Mouse (Mus musculus) midbrain, embryonic 10.5 days (tissue): ENCODE measurements around the gene Gm3448. TPM values are rescaled to one million over a fixed set of nuclear protein-coding genes. Genes with fewer than 3 reads are reported as not detected.
"Not testable (repeated sequence)": the region's sequence is repeated elsewhere in the genome, so short reads cannot be mapped to it uniquely, and the experiment has no call there.

ENCODE experiments used
- DNase-seq: peaks from one replicate; pipeline ENCODE4 v3.0.0-alpha.2; 2017; ENCODE audit warnings: low spot score
- H3K27ac ChIP-seq: fragments of 300-500 bp; sonication (generic); replicated peaks from 2 replicates; pipeline ENCODE4 v1.5.1; 2016; ENCODE audit warnings: mild to moderate bottlenecking
- H3K27me3 ChIP-seq: fragments of 300-500 bp; sonication (generic); 2 replicates; pipeline ENCODE4 v1.6.1; 2016; ENCODE audit warnings: low read depth, mild to moderate bottlenecking; ENCODE audit not compliant: poor library complexity, severe bottlenecking
- H3K36me3 ChIP-seq: fragments of 300-500 bp; sonication (generic); 2 replicates; pipeline ENCODE4 v1.6.1; 2016; ENCODE audit warnings: mild to moderate bottlenecking, moderate library complexity
- H3K4me1 ChIP-seq: fragments of 300-500 bp; sonication (generic); 2 replicates; pipeline ENCODE4 v1.6.1; 2016
- H3K4me3 ChIP-seq: fragments of 300-500 bp; sonication (generic); 2 replicates; pipeline ENCODE4 v1.5.1; 2016; ENCODE audit warnings: mild to moderate bottlenecking, moderate library complexity
- H3K9me3 ChIP-seq: fragments of 300-500 bp; sonication (generic); replicated peaks from 2 replicates; pipeline ENCODE4 v1.6.1; 2016; ENCODE audit warnings: mild to moderate bottlenecking
- WGBS: fragments of 180-500 bp; shearing (Covaris S2); methylation state at CpG from one replicate; pipeline ENCODE4 v1.1.7; 2016; 5-methylcytosine and 5-hydroxymethylcytosine counted together
- polyA plus RNA-seq: library from polyadenylated mRNA; unstranded; fragments of >200 nt; fragmentation: Nextera tagmentation; extraction: Ambion mirVana; gene quantifications from 2 replicates; pipeline ENCODE4 v1.2.1, GENCODE M21; 2016

Gm3448 gene
- polyA plus RNA-seq, 1 experiment from 2014 or later, result 5.9 TPM

DNA sequence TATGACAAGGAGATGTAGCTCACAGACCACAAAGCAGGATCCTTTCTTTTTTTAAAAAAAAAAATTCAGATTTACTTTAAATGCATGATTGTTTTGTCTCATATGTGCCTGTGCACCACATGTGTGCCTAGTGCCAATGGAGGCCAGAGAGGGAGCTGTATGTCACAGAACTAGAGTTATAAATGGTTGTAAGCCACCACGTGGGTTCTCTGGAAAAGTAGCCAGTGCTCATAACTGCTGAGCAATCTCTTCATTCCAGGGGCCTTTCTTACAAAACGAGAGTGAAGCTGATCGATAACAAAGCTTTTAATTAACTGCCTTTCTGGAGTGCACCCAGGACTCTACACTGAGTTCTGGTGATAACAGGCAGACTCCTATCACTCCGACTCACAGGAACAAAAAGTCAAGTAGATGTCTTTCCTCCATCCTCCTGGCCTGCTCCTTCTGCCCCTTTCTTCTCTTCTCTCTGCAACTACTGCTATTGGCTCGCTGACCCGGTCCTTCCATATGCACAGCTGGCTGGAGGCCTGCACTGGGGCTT lies 72.9 kb downstream of the Gm3448 start:
- not testable (repeated sequence) for H3K4me1 ChIP-seq, H3K36me3 ChIP-seq, H3K27ac ChIP-seq, DNase-seq, H3K4me3 ChIP-seq, H3K9me3 ChIP-seq, H3K27me3 ChIP-seq
- no CpG with 5 or more reads among the region's 6 CpGs for WGBS

DNA sequence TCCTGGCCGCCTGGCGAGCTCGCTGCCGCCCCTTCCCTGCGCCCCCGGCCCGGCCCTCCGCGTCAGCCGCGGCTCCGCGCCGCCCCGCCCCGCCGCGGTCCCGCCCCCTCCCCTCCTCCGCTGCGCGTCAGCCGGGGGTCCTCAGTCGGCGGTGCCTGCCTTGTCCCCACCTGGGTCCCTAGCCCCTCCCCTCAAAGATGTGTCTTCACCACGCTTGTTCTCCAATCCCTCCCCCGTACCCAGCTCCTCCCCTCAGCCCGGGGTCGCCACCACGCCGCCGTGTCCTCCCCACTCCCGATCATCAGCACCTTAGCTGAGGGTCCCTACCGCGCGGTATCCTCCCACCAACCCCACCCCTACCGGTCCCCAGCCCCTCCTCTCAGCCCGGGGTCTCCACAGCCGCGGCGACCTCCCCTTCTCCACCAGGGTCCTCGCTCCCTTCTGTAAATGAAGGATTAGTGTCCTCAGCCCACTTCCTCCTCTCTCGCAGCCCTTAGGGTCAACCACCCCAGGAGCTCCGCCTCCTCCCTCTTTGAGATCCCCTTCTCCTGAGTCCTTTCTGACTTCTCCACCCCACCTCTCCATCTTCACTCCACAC lies 79.7 kb downstream of the Gm3448 start:
- Histone ChIP-seq H3K36me3 (peaks cover 11% of the 10 kb centered on the region; the same call in 1 of the 2 replicates), H3K4me1 (peaks cover 12% of the 10 kb centered on the region)
- H3K4me3 ChIP-seq, H3K9me3 ChIP-seq, H3K27me3 ChIP-seq, H3K27ac ChIP-seq, DNase-seq: not testable (repeated sequence)
- no CpG with 5 or more reads among the region's 44 CpGs for WGBS

DNA sequence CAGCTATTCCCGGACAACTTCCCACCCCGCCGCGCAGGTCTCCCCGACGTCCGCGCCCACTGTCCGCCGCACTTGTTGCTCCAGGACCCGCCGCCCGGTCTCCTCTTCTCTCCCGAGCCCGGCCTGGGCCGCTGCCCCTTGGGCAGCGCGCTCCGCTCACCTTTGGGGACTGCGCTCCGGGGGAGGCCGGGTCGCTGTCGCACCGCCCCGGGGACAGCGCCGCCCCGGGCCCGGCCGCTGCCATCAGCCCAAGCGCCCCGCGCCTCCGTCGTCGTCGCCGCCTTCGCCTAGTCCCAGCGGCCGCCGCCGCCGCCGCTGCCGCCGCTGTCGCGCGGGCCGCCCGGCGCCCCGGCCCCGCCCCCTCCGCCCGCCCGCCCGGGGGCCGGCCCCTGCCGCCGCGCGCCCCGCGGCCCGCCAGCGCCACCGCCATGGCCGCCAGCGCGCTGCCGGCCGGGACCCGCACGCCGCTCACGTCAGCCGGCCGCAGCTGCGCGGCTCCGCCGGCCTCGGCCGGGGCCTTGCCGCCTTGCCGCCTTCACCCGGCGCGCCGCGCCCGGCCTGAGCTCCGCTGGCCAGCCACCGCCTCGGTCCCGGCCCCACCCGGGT lies 80.3 kb downstream of the Gm3448 start, which contains the start of gene Phf10:
Gene Phf10 (minus strand): TSS at position 323 of the 606 bp plus-strand sequence.
- WGBS, result 16% methylated on average over 58 of the region's 100 CpGs
- Histone ChIP-seq H3K4me3 (peak within 1 kb of the TSS; percentile 77), H3K36me3 (peaks cover 14% of the 10 kb centered on the region; the same call in 1 of the 2 replicates), H3K4me1 (peaks cover 12% of the 10 kb centered on the region), H3K27ac (peak within 1 kb of the TSS; percentile 87)
- DNase-seq, result peak; percentile 54
- not testable (repeated sequence) for H3K9me3 ChIP-seq, H3K27me3 ChIP-seq

DNA sequence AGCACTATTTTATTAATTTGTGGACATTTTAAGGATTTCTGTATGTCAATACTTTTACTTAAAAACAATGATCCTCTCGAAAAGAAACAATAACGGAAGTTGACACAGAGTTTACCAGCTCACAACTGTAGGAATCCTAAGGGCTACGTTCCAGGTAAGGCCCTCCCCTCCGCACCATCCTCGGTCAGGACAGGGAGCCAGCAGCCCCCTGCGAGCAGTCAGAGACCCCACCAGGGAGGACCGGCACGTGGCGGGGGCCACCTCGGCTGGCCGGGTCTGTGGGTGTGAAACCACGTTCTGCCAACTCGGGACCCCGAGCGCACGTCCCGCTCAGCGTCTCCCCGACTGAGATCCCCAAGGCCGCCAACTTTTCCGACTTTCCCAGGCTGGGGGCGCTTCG lies 80.8 kb downstream of the Gm3448 start:
- under 1% methylated on average over 20 of the region's 23 CpGs for WGBS
- H3K9me3 ChIP-seq, result no peaks in the 10 kb centered on the region
- H3K27ac ChIP-seq, result peak overlapping the region; percentile 87
- H3K27me3 ChIP-seq, result no peaks in the 10 kb centered on the region
- peaks cover 14% of the 10 kb centered on the region; the same call in 1 of the 2 replicates for H3K36me3 ChIP-seq
- H3K4me3 ChIP-seq, result peak overlapping the region; percentile 77
- H3K4me1 ChIP-seq, result peaks cover 12% of the 10 kb centered on the region
- DNase-seq, result peak; percentile 40

DNA sequence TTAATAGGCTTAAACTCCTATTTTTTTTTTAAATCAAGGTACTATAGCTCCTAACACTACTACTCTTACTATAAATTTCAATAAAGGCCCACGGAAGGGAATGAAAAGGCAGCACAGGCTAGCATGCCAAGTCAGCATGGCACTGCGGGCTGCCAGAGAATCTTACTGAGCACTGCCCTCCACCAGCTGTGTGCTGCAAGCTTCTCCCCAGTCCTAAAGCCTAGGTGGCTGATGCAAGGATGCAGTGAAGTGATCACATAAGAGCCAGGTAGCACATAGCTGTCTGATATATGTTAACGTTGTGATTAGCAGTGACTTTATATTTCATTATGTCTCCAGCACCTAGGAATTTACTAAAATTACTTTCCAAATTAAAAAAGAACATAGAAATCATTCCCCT lies 81.4 kb downstream of the Gm3448 start:
- WGBS, result 34% methylated on average over 3 of the region's 3 CpGs
- Histone ChIP-seq H3K4me1 (peaks cover 12% of the 10 kb centered on the region), H3K27me3 (no peaks in the 10 kb centered on the region), H3K9me3 (no peaks in the 10 kb centered on the region), H3K4me3 (peak overlapping the region; percentile 77), H3K36me3 (peaks cover 14% of the 10 kb centered on the region; the same call in 1 of the 2 replicates), H3K27ac (no peak overlapping the region)
- DNase-seq, result no peak

DNA sequence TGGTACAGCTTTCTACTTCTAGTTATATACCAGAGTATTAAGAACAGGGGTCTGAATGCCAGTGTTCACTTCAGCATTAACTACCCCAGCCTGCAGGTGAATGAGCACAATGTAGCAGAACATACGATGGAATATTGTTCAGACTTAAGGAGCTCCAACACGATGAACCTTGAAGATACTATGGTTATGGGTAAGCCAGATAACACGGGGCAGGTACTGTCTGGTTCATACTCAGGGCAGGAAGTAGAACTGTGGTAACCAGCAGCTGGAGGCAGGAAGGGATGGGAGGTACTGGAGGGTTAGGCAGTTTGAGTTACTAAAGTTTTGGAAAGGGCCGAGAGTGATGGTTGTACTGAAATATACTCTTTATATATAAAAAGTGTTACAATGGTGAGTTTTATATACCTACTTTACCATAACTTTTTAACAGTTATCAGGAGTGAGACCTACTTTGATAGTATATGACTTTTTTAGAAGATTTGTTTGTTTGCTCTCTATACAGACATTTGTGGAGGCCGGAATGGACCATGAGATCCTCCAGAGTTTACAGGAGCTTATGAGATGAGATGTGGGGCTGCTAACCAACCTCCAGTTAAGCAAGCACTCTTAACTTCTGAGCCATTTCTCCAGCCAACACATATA lies 82.5 kb downstream of the Gm3448 start:
- H3K36me3 ChIP-seq, result peaks cover 21% of the 10 kb centered on the region
- H3K4me3 ChIP-seq, result no peak overlapping the region
- H3K27me3 ChIP-seq, result no peaks in the 10 kb centered on the region
- no peak overlapping the region for H3K27ac ChIP-seq
- H3K9me3 ChIP-seq, result no peaks in the 10 kb centered on the region
- H3K4me1 ChIP-seq, result peaks cover 12% of the 10 kb centered on the region
- 91% methylated on average over 5 of the region's 5 CpGs for WGBS
- DNase-seq, result no peak

DNA sequence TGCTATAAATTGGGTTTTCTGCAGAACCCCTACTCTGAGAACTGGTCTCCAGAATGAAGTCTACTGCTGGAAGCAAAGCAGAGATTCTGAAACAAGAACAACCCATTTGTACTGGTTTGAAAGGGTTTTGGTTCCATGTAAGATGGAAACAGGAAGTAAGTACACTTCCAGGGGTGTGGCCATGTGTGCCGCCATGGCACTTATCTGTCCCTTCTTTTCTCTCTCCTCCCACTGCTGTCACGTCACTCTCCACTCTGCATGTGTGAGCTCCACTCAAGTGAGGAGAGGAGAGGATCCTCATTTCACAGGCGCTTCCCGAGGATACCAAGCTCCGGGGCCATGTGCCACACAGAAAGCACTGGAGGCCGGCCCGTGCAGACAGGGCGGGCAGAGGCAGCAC lies 87.9 kb downstream of the Gm3448 start:
- Histone ChIP-seq H3K4me1 (no peaks in the 10 kb centered on the region), H3K4me3 (no peak overlapping the region), H3K9me3 (no peaks in the 10 kb centered on the region), H3K27me3 (no peaks in the 10 kb centered on the region), H3K36me3 (peaks cover 69% of the 10 kb centered on the region), H3K27ac (no peak overlapping the region)
- WGBS, result 91% methylated on average over 8 of the region's 8 CpGs
- no peak for DNase-seq

DNA sequence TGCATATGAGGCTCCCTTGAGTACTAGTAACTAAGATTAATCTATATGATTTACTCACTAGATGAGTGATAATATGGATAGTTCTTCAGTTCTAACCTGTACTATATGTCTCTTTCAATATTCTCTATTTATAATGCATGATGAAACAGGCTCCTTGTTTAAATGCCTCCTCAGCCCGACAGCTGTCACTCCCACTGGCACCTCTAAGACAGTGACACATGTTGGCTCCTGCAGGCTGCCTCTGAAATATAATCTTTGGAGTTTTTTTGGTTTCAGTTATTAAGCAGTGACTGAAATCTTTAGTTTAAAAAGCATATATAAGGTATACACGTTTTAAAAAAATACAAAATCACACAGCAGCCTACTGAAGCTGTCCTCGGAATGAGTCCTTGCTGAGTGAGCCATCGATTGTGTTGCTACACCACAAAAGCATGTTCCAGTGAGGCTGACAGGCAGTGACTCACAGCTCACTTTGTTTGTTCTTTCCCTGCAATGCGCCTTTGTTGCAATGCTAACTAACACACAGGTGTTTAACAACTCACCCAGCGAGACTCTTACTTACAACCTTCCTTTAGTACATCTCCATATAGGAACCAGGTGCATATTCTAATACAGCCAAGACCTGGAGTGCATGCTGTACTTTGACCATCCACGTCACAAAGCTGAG lies 92.0 kb downstream of the Gm3448 start:
- WGBS, result 88% methylated on average over 7 of the region's 7 CpGs
- no peak for DNase-seq

More for the DNA sequence above, 92.0 kb downstream of the Gm3448 start:
- Histone ChIP-seq H3K4me1 (peaks cover 5% of the 10 kb centered on the region), H3K36me3 (peaks cover 89% of the 10 kb centered on the region), H3K9me3 (no peaks in the 10 kb centered on the region), H3K27ac (no peak overlapping the region), H3K4me3 (no peak overlapping the region), H3K27me3 (no peaks in the 10 kb centered on the region)

Other genes with a start within 250 kb of the Gm3448 start
- 6.0 and 6.3 TPM in 2 replicates for gene Wdr27, start 98.4 kb downstream of the Gm3448 start, polyA plus RNA-seq
- gene 1600012H06Rik, start 98.4 kb downstream of the Gm3448 start, polyA plus RNA-seq, result 29.5 and 33.9 TPM in 2 replicates
- gene Phf10, start 80.3 kb downstream of the Gm3448 start, polyA plus RNA-seq, result 22.7 and 27.7 TPM in 2 replicates
- 10.9 and 13.2 TPM in 2 replicates for gene 9030025P20Rik, start 63.1 kb downstream of the Gm3448 start, polyA plus RNA-seq
- 0.42 and 1.7 TPM in 2 replicates for gene Gm3417, start 62.7 kb downstream of the Gm3448 start, polyA plus RNA-seq
- gene Gm3435, start 31.4 kb downstream of the Gm3448 start, polyA plus RNA-seq, result 9.9 and 11.3 TPM in 2 replicates
- 97.1 and 104 TPM in 2 replicates for gene Ermard, start 329 bp downstream of the Gm3448 start, polyA plus RNA-seq
- 0.54 TPM in 1 of 2 replicates, not detected in the other for gene Tcte3, start within 50 bp of the Gm3448 start, polyA plus RNA-seq